Mouse (Mus musculus) MEL (cell line): ENCODE results near the gene Dirc2.

Experiments used
- CHD2 ChIP-seq: IDR thresholded peaks from 2 replicates; pipeline ENCODE4 v1.6.1; 2011; ENCODE audit warnings: low read length, improper control_type of control experiment
- CTCF ChIP-seq, 3 experiments: IDR thresholded peaks in 2 of 3; conservative IDR thresholded peaks in 1 of 3; 2 replicates each; pipeline ENCODE4 v1.5.1; 2011 to 2012; ENCODE audit warnings: low read length in 3 of 3, low read depth in 2 of 3, mild to moderate bottlenecking in 2 of 3, improper control_type of control experiment in 1 of 3, inconsistent platforms in 1 of 3, mixed read lengths in 1 of 3, moderate library complexity in 1 of 3; ENCODE audit not compliant: control insufficient read depth in 1 of 3, insufficient read depth in 1 of 3, poor library complexity in 1 of 3, severe bottlenecking in 1 of 3
- GATA1 ChIP-seq: IDR thresholded peaks from 2 replicates; pipeline ENCODE4 v1.6.1; 2011; ENCODE audit warnings: low read depth, low read length, improper control_type of control experiment
- JUND ChIP-seq: IDR thresholded peaks from 2 replicates; pipeline ENCODE4 v1.6.1; 2011; ENCODE audit warnings: low read depth, mild to moderate bottlenecking, improper control_type of control experiment, low read length
- MAFK ChIP-seq: IDR thresholded peaks from 2 replicates; pipeline ENCODE4 v1.6.1; 2011; ENCODE audit warnings: low read depth, mild to moderate bottlenecking, low read length, improper control_type of control experiment, borderline replicate concordance
- MAX ChIP-seq: IDR thresholded peaks from 2 replicates; pipeline ENCODE4 v1.6.1; 2011; ENCODE audit warnings: low read length, improper control_type of control experiment
- NELFE ChIP-seq: IDR thresholded peaks from 2 replicates; pipeline ENCODE4 v1.6.1; 2011; ENCODE audit warnings: low read depth, low read length, improper control_type of control experiment
- SIN3A ChIP-seq: IDR thresholded peaks from 2 replicates; pipeline ENCODE4 v1.6.1; 2012; ENCODE audit warnings: low read length, improper control_type of control experiment, inconsistent platforms
- TAL1 ChIP-seq: IDR thresholded peaks from 2 replicates; pipeline ENCODE4 v1.6.1; 2012; ENCODE audit warnings: mild to moderate bottlenecking, inconsistent platforms, low read length, moderate library complexity, mixed read lengths
- TCF12 ChIP-seq: IDR thresholded peaks from 2 replicates; pipeline ENCODE4 v1.6.1; 2014; ENCODE audit warnings: low read depth, mild to moderate bottlenecking, inconsistent platforms, low read length, improper control_type of control experiment, moderate library complexity
- ZKSCAN1 ChIP-seq: IDR thresholded peaks from 2 replicates; pipeline ENCODE4 v1.6.1; 2012; ENCODE audit warnings: low read depth, mild to moderate bottlenecking, inconsistent platforms, low read length, improper control_type of control experiment, moderate library complexity

- TF ChIP-seq TAL1: no peak
- no peak for TF ChIP-seq CHD2
- TF ChIP-seq NELFE: no peak
- 0 out of 2 replicates have a peak, but pooled peaks have one; percentile 7 for TF ChIP-seq GATA1
- TF ChIP-seq CTCF (IDR thresholded peaks at IDR 0.05 in 2 of 3, conservative IDR thresholded peaks at IDR 0.05 in 1 of 3; ENCODE audit: control insufficient read depth in 1 of 3, insufficient read depth in 1 of 3, low read depth in 2 of 3, low read length in 3 of 3, poor library complexity in 1 of 3, severe bottlenecking in 1 of 3): no peak
- TF ChIP-seq MAX: no peak
- no peak for TF ChIP-seq MAFK
- TF ChIP-seq SIN3A: no peak
- TF ChIP-seq TCF12: no peak
- TF ChIP-seq JUND: no peak
- TF ChIP-seq ZKSCAN1: no peak
Measured at GRCm38 (mm10) chr16:35678476-35678875, 90.7 kb downstream of the Dirc2 start.
